Mouse (Mus musculus): ENCODE data around the gene Mrpl12. TPM values are rescaled to one million over a fixed set of nuclear protein-coding genes. Genes with fewer than 3 reads are reported as not detected.
"Not testable (repeated sequence)": the region's sequence is repeated elsewhere in the genome, so short reads cannot be mapped to it uniquely, and the experiment has no call there.

Mrpl12 gene
- polyA plus RNA-seq, 1 experiment from 2014 or later: 111 TPM

DNA sequence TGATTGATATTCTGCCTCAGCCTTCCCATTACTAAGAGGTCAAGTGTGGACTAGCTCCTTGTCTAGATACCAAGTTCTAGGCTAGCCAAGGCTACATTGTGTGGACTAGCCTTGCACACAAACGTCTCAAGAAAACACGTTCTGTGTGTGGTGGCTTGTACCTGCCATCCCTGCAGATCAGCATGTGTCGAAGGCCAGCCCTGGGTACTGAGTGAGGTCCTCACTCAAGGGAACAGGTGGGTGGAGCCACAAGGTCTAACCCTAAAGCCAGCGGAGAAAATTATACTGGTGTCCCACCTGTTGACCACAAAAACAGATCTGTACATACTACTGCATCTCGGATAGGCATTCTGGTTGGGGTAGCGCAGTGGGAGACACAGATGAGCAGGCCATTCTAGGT is 15.5 kb downstream of the Mrpl12 start:
- Histone ChIP-seq H3K9ac (replicated peaks) (no peak overlapping the region), H3K9me3 (no peaks in the 10 kb centered on the region), H3K4me3 (no peak overlapping the region), H3K27ac (replicated peaks) (no peak overlapping the region), H3K4me2 (replicated peaks) (no peak overlapping the region), H3K4me1 (no peaks in the 10 kb centered on the region), H3K36me3 (peaks cover 20% of the 10 kb centered on the region), H3K27me3 (no peaks in the 10 kb centered on the region)
- 83% methylated on average over 6 of the region's 6 CpGs for WGBS
- no peak for ATAC-seq (replicated peaks)

- no peak overlapping the region for H3K9ac ChIP-seq (replicated peaks)
- H3K9me3 ChIP-seq: no peaks in the 10 kb centered on the region
- no peak for ATAC-seq (replicated peaks)
- H3K4me3 ChIP-seq: no peak overlapping the region
- no peaks in the 10 kb centered on the region for H3K27me3 ChIP-seq
- H3K4me2 ChIP-seq (replicated peaks): no peak overlapping the region
- H3K27ac ChIP-seq (replicated peaks): no peak overlapping the region
- H3K36me3 ChIP-seq: peaks cover 16% of the 10 kb centered on the region; the same call in 1 of the 2 replicates
- WGBS: 32% methylated on average over 3 of the region's 3 CpGs
- H3K4me1 ChIP-seq: no peaks in the 10 kb centered on the region
These were observed 15.9 kb downstream of the Mrpl12 start for GRCm38 (mm10) chr11:120500357-120500756.

- no peak overlapping the region for H3K4me3 ChIP-seq
- no peaks in the 10 kb centered on the region for H3K4me1 ChIP-seq
- no peaks in the 10 kb centered on the region for H3K9me3 ChIP-seq
- no peak overlapping the region for H3K27ac ChIP-seq (replicated peaks)
- H3K36me3 ChIP-seq: peaks cover 12% of the 10 kb centered on the region; the same call in 1 of the 2 replicates
- H3K9ac ChIP-seq (replicated peaks): no peak overlapping the region
- 71% methylated on average over 6 of the region's 6 CpGs for WGBS
- no peak overlapping the region for H3K4me2 ChIP-seq (replicated peaks)
- no peaks in the 10 kb centered on the region for H3K27me3 ChIP-seq
- ATAC-seq (replicated peaks): no peak
These were observed 16.6 kb downstream of the Mrpl12 start for GRCm38 (mm10) chr11:120501018-120501417.

DNA sequence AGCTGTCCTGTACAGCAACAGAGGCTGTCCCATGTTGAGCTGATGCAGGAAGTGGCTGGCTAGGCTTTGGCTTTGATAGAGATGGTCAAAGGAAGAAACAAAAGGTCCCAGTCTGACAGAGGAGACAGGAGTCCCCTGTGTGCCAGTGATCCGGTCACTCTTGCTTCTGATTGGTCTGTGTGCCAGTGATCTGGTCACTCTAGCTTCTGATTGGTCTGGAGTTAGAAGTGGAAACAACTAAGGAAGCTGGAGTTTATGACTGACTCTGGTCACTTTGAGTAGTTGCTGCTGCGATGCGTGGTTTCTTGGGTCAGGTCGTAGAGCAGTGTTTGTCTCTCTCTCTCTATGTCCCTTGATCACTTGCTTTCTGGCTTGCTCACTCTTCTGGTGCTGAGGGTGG is 17.3 kb downstream of the Mrpl12 start:
- Histone ChIP-seq H3K9me3 (no peaks in the 10 kb centered on the region), H3K9ac (replicated peaks) (no peak overlapping the region), H3K36me3 (peaks cover 6% of the 10 kb centered on the region; the same call in 1 of the 2 replicates), H3K4me2 (replicated peaks) (no peak overlapping the region), H3K4me1 (no peaks in the 10 kb centered on the region), H3K27me3 (no peaks in the 10 kb centered on the region), H3K4me3 (no peak overlapping the region), H3K27ac (replicated peaks) (no peak overlapping the region)
- no peak for ATAC-seq (replicated peaks)
- WGBS: 87% methylated on average over 4 of the region's 4 CpGs

- no peak overlapping the region for H3K9ac ChIP-seq (replicated peaks)
- no peaks in the 10 kb centered on the region for H3K9me3 ChIP-seq
- H3K4me1 ChIP-seq: peaks cover 5% of the 10 kb centered on the region
- ATAC-seq (replicated peaks): no peak
- no peaks in the 10 kb centered on the region for H3K27me3 ChIP-seq
- no peak overlapping the region for H3K27ac ChIP-seq (replicated peaks)
- 94% methylated on average over 3 of the region's 3 CpGs for WGBS
- H3K4me3 ChIP-seq: no peak overlapping the region
- H3K36me3 ChIP-seq: no peaks in the 10 kb centered on the region
- no peak overlapping the region for H3K4me2 ChIP-seq (replicated peaks)
These were observed 21.2 kb downstream of the Mrpl12 start for GRCm38 (mm10) chr11:120505661-120506060.

DNA sequence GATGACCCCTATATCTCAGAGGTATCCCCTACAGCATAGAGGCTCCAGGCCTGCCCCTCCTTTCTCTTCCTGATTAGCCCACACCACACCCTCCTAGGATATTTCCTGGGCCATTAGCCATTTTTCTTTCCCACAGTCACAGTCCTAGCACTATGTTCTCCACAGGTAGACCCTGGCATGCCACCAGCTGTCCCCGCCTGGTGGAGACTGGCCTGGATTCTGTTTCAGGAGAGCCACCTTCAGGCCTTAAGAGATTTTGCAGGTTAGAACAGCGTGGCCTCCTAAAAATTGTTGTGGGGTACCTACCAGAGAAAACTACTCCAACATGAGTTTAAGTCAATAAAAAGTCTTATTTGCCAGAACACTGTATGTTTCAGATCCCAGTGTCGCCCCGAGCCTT is 22.5 kb downstream of the Mrpl12 start:
- no peaks in the 10 kb centered on the region for H3K9me3 ChIP-seq
- H3K27me3 ChIP-seq: no peaks in the 10 kb centered on the region
- no peak overlapping the region for H3K4me2 ChIP-seq (replicated peaks)
- no peak overlapping the region for H3K27ac ChIP-seq (replicated peaks)
- no peak overlapping the region for H3K4me3 ChIP-seq
- WGBS: 53% methylated on average over 4 of the region's 4 CpGs
- ATAC-seq (replicated peaks): no peak
- H3K4me1 ChIP-seq: peaks cover 6% of the 10 kb centered on the region
- H3K9ac ChIP-seq (replicated peaks): no peak overlapping the region
- H3K36me3 ChIP-seq: no peaks in the 10 kb centered on the region

DNA sequence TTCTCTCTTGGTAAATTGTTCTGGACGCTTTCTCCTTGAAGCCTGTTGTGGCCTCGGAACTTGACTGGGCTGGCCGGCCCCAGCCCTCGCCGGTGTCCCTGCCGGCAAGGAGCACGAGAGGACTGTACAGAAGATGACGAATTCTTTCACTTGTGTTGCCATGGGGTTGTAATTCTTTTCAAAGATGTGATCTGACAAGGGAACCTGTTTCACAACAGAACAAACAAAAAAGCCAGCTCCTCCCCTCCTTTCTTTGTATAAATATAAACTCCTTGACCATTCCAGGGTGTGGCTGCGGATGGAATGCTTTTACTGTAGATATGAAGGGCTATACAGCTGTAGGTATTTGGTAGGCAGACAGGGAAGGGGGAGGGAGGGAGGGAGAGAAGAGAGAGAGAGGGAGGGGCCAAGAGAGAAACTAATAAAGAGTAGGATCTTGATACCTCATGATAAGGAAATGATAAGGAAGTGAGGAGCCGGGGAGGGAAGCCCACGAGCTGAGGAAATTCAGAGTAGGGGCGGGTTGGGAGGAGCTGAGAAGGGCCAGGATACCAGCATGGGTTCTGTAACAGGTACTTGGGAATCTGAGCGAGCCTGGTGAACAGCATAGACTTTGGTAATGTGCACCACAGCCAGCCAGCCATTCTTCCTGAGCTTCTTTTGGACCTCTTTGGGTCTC is 23.3 kb downstream of the Mrpl12 start:
- Histone ChIP-seq H3K4me2 (replicated peaks) (no peak overlapping the region), H3K36me3 (no peaks in the 10 kb centered on the region), H3K4me3 (no peak overlapping the region), H3K4me1 (peaks cover 6% of the 10 kb centered on the region), H3K27me3 (no peaks in the 10 kb centered on the region), H3K9me3 (no peaks in the 10 kb centered on the region), H3K9ac (replicated peaks) (no peak overlapping the region), H3K27ac (replicated peaks) (no peak overlapping the region)
- 85% methylated on average over 13 of the region's 13 CpGs for WGBS
- ATAC-seq (replicated peaks): no peak

- no peak for ATAC-seq (replicated peaks)
- no peak overlapping the region for H3K27ac ChIP-seq (replicated peaks)
- no peaks in the 10 kb centered on the region for H3K27me3 ChIP-seq
These were observed 24.0 kb downstream of the Mrpl12 start for GRCm38 (mm10) chr11:120508290-120508870.

DNA sequence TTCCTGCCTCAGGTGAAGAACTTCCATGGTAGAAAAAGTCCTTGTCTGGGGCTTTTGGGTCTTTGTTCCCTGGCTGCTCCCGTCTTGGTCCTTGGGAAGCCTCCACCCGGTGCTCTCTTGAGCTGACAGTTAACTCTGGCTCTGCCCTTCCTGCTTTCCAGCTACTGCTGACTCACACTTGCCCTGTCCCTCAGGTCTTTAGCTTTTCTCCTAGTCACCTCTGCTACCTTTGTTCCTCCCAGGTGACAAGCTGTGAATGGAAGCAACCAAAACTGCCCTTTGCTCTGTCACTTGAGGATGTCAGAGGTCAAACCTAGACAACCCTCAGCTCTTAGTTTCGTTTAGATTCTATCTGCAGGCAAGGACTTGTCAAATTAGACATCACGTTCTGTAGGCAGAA is 25.5 kb downstream of the Mrpl12 start:
- WGBS: 26% methylated on average over 4 of the region's 4 CpGs
- Histone ChIP-seq H3K27me3 (no peaks in the 10 kb centered on the region), H3K9me3 (no peaks in the 10 kb centered on the region), H3K36me3 (no peaks in the 10 kb centered on the region), H3K4me1 (peaks cover 6% of the 10 kb centered on the region), H3K4me2 (replicated peaks) (no peak overlapping the region), H3K9ac (replicated peaks) (no peak overlapping the region), H3K4me3 (no peak overlapping the region), H3K27ac (replicated peaks) (no peak overlapping the region)
- no peak for ATAC-seq (replicated peaks)

More at GRCm38 (mm10) chr11:120508290-120508870, 24.0 kb downstream of the Mrpl12 start:
- no peak overlapping the region for H3K9ac ChIP-seq (replicated peaks)
- WGBS: 85% methylated on average over 9 of the region's 9 CpGs
- H3K9me3 ChIP-seq: no peaks in the 10 kb centered on the region
- no peak overlapping the region for H3K4me3 ChIP-seq
- H3K4me1 ChIP-seq: peaks cover 6% of the 10 kb centered on the region
- no peaks in the 10 kb centered on the region for H3K36me3 ChIP-seq
- no peak overlapping the region for H3K4me2 ChIP-seq (replicated peaks)

- H3K9ac ChIP-seq (replicated peaks): 0 out of 2 replicates have a peak overlapping the region, but pooled peaks have one; percentile 15
- peaks cover 6% of the 10 kb centered on the region for H3K4me1 ChIP-seq
- WGBS: 4% methylated on average over 16 of the region's 16 CpGs
- H3K4me3 ChIP-seq: no peak overlapping the region; the same call in 1 of the 2 replicates
- no peaks in the 10 kb centered on the region for H3K9me3 ChIP-seq
- no peak overlapping the region for H3K27ac ChIP-seq (replicated peaks)
- no peak for ATAC-seq (replicated peaks)
- H3K27me3 ChIP-seq: no peaks in the 10 kb centered on the region
- H3K4me2 ChIP-seq (replicated peaks): peak overlapping the region; percentile 28
- no peaks in the 10 kb centered on the region for H3K36me3 ChIP-seq
These were observed 26.1 kb downstream of the Mrpl12 start for GRCm38 (mm10) chr11:120510375-120511030.

DNA sequence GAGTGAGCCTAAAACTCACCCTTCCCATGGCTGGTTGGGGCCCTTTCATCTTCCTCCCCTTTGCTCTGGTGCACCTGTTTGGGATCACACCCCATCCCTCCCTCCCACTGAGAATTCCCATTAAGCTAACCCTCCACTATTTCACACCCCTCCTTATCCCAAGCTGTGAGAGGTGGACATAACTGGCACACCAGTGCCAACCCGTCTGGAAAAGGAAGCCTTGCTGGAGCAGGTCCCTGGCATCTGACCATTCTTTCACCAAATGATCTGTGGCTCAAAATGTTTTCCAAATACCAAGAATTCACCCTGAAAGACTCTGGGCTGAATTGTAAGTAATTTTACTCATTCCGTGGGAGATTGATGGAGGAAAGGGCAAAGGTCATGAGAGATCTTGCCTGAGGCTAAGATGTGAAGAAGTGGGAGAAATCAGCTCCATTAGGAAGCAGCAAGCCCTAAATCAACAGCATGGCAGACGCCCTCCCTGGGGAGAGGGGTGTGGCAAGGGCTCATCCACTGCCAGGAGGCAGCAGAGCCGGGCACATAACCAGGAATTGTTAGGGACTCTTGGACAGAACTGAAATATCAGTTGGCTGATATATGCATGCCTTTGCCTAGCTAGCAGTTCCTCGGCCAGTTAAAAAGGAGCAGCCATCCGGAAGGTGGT is 28.5 kb downstream of the Mrpl12 start:
- H3K36me3 ChIP-seq: no peaks in the 10 kb centered on the region
- H3K9me3 ChIP-seq: no peaks in the 10 kb centered on the region
- peaks cover 6% of the 10 kb centered on the region for H3K4me1 ChIP-seq
- WGBS: 54% methylated on average over 6 of the region's 6 CpGs
- no peak overlapping the region for H3K4me3 ChIP-seq
- no peak overlapping the region for H3K4me2 ChIP-seq (replicated peaks)
- H3K27ac ChIP-seq (replicated peaks): no peak overlapping the region
- no peak for ATAC-seq (replicated peaks)
- H3K27me3 ChIP-seq: no peaks in the 10 kb centered on the region
- no peak overlapping the region for H3K9ac ChIP-seq (replicated peaks)

DNA sequence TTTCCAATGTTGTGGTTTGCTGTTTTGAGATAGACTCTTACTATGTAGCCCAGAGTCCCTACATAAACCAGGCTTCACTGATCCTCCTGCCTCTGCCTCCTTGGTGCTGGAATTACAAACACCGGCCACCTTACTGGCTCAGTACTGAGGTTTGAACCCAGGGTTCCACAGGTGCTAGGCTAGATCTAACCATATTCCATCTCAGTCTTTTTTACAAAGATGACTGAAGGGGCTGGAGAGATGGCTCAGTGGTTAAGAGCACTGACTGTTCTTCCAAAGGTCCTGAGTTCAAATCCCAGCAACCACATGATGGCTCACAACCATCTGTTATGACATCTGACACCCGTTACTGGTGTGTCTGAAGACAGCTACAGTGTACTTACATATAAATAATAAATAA is 29.8 kb downstream of the Mrpl12 start:
- not testable (repeated sequence) for H3K27me3 ChIP-seq; H3K36me3 ChIP-seq; ATAC-seq (replicated peaks); H3K4me3 ChIP-seq; H3K4me1 ChIP-seq; H3K4me2 ChIP-seq (replicated peaks); H3K27ac ChIP-seq (replicated peaks); H3K9me3 ChIP-seq; H3K9ac ChIP-seq (replicated peaks)
- 86% methylated on average over 2 of the region's 2 CpGs for WGBS

Data from forebrain, embryonic 15.5 days (tissue).